21 mouse cellular contexts compared by ENCODE assay signal in the genomic region with DNA sequence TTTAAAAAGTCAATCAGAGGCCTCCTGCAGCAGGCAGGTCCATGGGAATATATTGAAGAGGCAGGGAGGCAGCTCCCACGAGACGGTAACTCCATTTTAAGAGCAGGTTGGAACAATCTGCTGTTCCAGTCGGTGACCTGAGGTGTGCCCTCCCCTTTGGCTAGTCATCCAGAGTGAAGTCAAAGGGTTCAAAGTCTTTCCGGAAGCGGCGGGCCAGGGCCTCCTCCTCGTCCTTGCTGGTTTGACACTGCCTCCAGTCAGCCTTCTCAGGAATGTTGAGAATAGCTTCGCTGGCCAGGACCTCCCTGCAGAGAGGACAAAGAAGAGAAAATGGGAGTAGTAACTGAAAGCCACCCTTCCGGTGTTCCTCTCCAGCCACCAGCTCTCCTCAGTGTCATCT. TPM values are rescaled to one million over a fixed set of nuclear protein-coding genes. Genes with fewer than 3 reads are reported as not detected.
A peak's percentile ranks its signal among the peaks of the same experiment; 100 is the strongest.
DNase-seq lines count a peak whose midpoint lies in the region; ATAC-seq lines count a peak whose summit lies in the region.
"Had no signal": no experiment of that assay in that cellular context is flagged by ENCODE, and none has a peak within 500 bp of the region (broad histone marks: within the 10 kb centered on the region; RNA-seq: fewer than 3 reads in every experiment).

No protein-coding gene starts in this region.

- 0 out of 2 replicates have a peak, but pooled peaks cover 7% of the 10 kb centered on the region for H3K36me3 ChIP-seq in intestine, embryonic 16.5 days (ENCODE audit: control insufficient read depth, insufficient read depth, low read length)
- H3K36me3 ChIP-seq in intestine, embryonic 15.5 days, result peaks cover 35% of the 10 kb centered on the region

- H3K9me3 ChIP-seq in intestine, embryonic 16.5 days (ENCODE audit: control insufficient read depth, low read length), result no peaks in the 10 kb centered on the region
- H3K9me3 ChIP-seq in intestine, embryonic 15.5 days, result no peaks in the 10 kb centered on the region
- H3K9me3 ChIP-seq: embryonic facial prominence, embryonic 13.5 days; hindbrain, embryonic 15.5 days; megakaryocyte, embryonic 14.5 days; midbrain, embryonic 15.5 days had no signal

- no peak overlapping the region for H3K9ac ChIP-seq in intestine, embryonic 16.5 days (ENCODE audit: low read depth, low read length)
- no peak overlapping the region for H3K9ac ChIP-seq in intestine, embryonic 15.5 days
- H3K9ac ChIP-seq: embryonic facial prominence, embryonic 13.5 days; hindbrain, embryonic 15.5 days; liver, embryonic 14.5 days; midbrain, embryonic 15.5 days had no signal

- peak; percentile 5 for DNase-seq in adrenal gland, postnatal 25 days
- DNase-seq in kidney, adult 9 months, result peak; percentile 91
- peak; percentile 38 to 69 for DNase-seq in kidney, postnatal 4 days
- no peak for DNase-seq in spleen, postnatal 14 days (ENCODE audit: low spot score in 2 of 2)
- no peak for DNase-seq in T-cell, adult 2 months (ENCODE audit: low spot score)
- no peak for DNase-seq in cerebellum, adult 9-10 months
- DNase-seq: cerebellum, adult 8-10 months; gastrocnemius, postnatal 14 days; layer of hippocampus, postnatal 36 days; left cerebral cortex, postnatal 4 days; lung, postnatal 14 days; thymus, adult 2 months had no signal

- peaks cover 9% of the 10 kb centered on the region; the same call in 1 of the 2 replicates for H3K4me1 ChIP-seq in intestine, embryonic 16.5 days (ENCODE audit: control insufficient read depth, insufficient read depth, low read length)
- H3K4me1 ChIP-seq in intestine, embryonic 15.5 days (replicated peaks), result 0 out of 2 replicates have a peak, but pooled peaks cover under 1% of the 10 kb centered on the region

- no peak overlapping the region for H3K4me3 ChIP-seq in intestine, embryonic 16.5 days (ENCODE audit: low read length)
- H3K4me3 ChIP-seq in intestine, embryonic 15.5 days (replicated peaks), result no peak overlapping the region
- H3K4me3 ChIP-seq: embryonic facial prominence, embryonic 13.5 days; hindbrain, embryonic 15.5 days; megakaryocyte, embryonic 14.5 days; midbrain, embryonic 15.5 days had no signal

- peak overlapping the region; percentile 38 for H3K27ac ChIP-seq in intestine, embryonic 16.5 days (ENCODE audit: low read length)
- H3K27ac ChIP-seq in intestine, embryonic 15.5 days, result no peak overlapping the region
- H3K27ac ChIP-seq: embryonic facial prominence, embryonic 13.5 days; hindbrain, embryonic 15.5 days; liver, embryonic 14.5 days; midbrain, embryonic 15.5 days had no signal

- H3K27me3 ChIP-seq in intestine, embryonic 16.5 days (replicated peaks; ENCODE audit: control insufficient read depth, insufficient read depth, low read length), result no peaks in the 10 kb centered on the region
- no peaks in the 10 kb centered on the region for H3K27me3 ChIP-seq in intestine, embryonic 15.5 days (replicated peaks)
- H3K27me3 ChIP-seq: embryonic facial prominence, embryonic 13.5 days; hindbrain, embryonic 15.5 days; megakaryocyte, embryonic 14.5 days; midbrain, embryonic 15.5 days; Patski had no signal

- 0 out of 2 replicates have a peak, but pooled peaks have one; percentile 28 for ATAC-seq in intestine, embryonic 16.5 days
- no peak for ATAC-seq in intestine, embryonic 15.5 days
- ATAC-seq: midbrain, embryonic 15.5 days; Patski had no signal

- no peak overlapping the region for H3K4me2 ChIP-seq in intestine, embryonic 16.5 days (ENCODE audit: low read depth, low read length)
- H3K4me2 ChIP-seq in intestine, embryonic 15.5 days (replicated peaks), result no peak overlapping the region
- H3K4me2 ChIP-seq: embryonic facial prominence, embryonic 13.5 days; heart, embryonic 11.5 days; hindbrain, embryonic 15.5 days; midbrain, embryonic 15.5 days had no signal

- 81% methylated on average over 9 of the region's 9 CpGs for WGBS in intestine, embryonic 16.5 days
- WGBS in intestine, embryonic 15.5 days, result 77% methylated on average over 9 of the region's 9 CpGs

RNA-seq across cellular contexts. Expression of a gene that starts 3.1 kb away (rescaled TPM):
- 40.0 and 40.2 TPM in 2 replicates for polyA plus RNA-seq in intestine, embryonic 16.5 days (2015; fragmentation: Nextera tagmentation; extraction: Ambion mirVana)
- 38.8 and 40.2 TPM in 2 replicates for polyA plus RNA-seq in intestine, embryonic 15.5 days (2015; fragmentation: Nextera tagmentation; extraction: Ambion mirVana)
- total RNA-seq in adrenal gland, postnatal 25 days (2021), result 74.6 and 84.0 TPM in 2 replicates

RNA-seq across cellular contexts. Expression of a gene that starts 25.3 kb away (rescaled TPM):
- polyA plus RNA-seq in intestine, embryonic 16.5 days (2015; fragmentation: Nextera tagmentation; extraction: Ambion mirVana), result 27.3 and 28.2 TPM in 2 replicates
- polyA plus RNA-seq in intestine, embryonic 15.5 days (2015; fragmentation: Nextera tagmentation; extraction: Ambion mirVana), result 28.9 and 32.7 TPM in 2 replicates
- total RNA-seq in adrenal gland, postnatal 25 days (2021), result 25.7 and 37.0 TPM in 2 replicates

RNA-seq across cellular contexts. Expression of a gene that starts 35.9 kb away (rescaled TPM):
- polyA plus RNA-seq in intestine, embryonic 16.5 days (2015; fragmentation: Nextera tagmentation; extraction: Ambion mirVana), result 84.5 and 90.9 TPM in 2 replicates
- 87.8 and 91.9 TPM in 2 replicates for polyA plus RNA-seq in intestine, embryonic 15.5 days (2015; fragmentation: Nextera tagmentation; extraction: Ambion mirVana)
- total RNA-seq in adrenal gland, postnatal 25 days (2021), result 24.7 and 36.9 TPM in 2 replicates

RNA-seq across cellular contexts. Expression of a gene that starts 40.8 kb away (rescaled TPM):
- 43.9 and 45.3 TPM in 2 replicates for polyA plus RNA-seq in intestine, embryonic 16.5 days (2015; fragmentation: Nextera tagmentation; extraction: Ambion mirVana)
- 36.9 and 38.4 TPM in 2 replicates for polyA plus RNA-seq in intestine, embryonic 15.5 days (2015; fragmentation: Nextera tagmentation; extraction: Ambion mirVana)
- total RNA-seq in adrenal gland, postnatal 25 days (2021), result 18.3 and 19.7 TPM in 2 replicates

Comparison
In these comparisons a context has a peak if more than half of its experiments do, and no peak if none do; other contexts are left out.
1. DNase-seq: peak in adrenal gland, postnatal 25 days (single experiment), kidney, adult 9 months (single experiment) and kidney, postnatal 4 days (2 of 2); none in spleen, postnatal 14 days (0 of 2), T-cell, adult 2 months (single experiment) and cerebellum, adult 9-10 months (single experiment).